In the genomic region with DNA sequence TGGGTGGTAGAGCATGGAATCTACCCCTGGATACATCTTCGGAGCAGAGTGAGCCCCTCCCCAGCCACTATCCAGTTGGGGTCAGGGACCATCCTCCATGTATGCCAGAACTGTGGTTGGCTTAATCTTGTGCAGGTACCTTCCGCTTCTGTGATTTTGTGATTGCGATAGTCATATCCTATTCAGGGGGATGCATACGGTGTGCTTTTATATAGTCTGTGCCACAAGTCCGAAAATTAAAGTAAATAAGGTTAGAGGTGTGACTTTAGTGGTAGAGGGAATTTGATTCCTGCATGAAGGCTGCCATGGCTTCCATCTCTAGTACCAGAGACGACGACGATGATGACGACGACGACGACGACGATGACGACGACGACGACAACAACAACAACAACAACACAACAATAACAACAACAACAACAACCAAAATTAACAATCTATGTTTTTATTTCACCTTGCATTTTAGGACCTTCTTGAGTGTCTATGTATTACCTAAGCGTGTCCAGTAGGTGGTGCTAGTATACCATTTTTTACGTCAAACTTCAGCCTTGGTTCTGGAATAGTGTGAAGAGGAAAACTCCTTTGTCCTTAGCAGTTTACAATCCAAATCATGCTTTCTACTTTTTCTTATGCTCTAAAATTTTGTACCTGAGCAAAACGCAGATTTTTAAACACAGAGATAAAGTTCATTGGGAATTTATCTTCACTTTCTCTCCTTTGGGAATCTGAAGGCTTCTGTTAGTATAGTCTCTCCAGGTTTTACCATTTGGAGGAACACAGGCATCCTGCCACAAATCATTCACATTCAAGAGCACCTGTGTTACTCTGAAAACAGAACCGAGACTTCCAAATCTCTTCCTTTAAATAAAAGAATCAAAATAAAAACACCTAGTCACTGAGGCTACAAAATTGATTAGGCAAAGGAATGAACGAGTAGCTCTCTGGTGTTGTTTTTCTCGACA, we compare ENCODE assay signal across 8 mouse cellular contexts.
DNase-seq lines count a peak whose midpoint lies in the region; ATAC-seq and TF ChIP-seq lines count a peak whose summit lies in the region.

No protein-coding gene starts in this region.

- H3K9ac ChIP-seq in liver, postnatal 0 days (replicated peaks): no peak overlapping the region
- no peak overlapping the region for H3K9ac ChIP-seq in forebrain, postnatal 0 days
- H3K9ac ChIP-seq in midbrain, embryonic 13.5 days (replicated peaks): no peak overlapping the region

- no peaks in the 10 kb centered on the region for H3K27me3 ChIP-seq in liver, postnatal 0 days (ENCODE audit: insufficient read depth, low read length)
- H3K27me3 ChIP-seq in forebrain, postnatal 0 days (ENCODE audit: insufficient read depth, low read length): no peaks in the 10 kb centered on the region
- H3K27me3 ChIP-seq in midbrain, embryonic 13.5 days: no peaks in the 10 kb centered on the region

- no peaks in the 10 kb centered on the region for H3K36me3 ChIP-seq in liver, postnatal 0 days (replicated peaks; ENCODE audit: insufficient read depth, low read length)
- no peaks in the 10 kb centered on the region for H3K36me3 ChIP-seq in forebrain, postnatal 0 days (ENCODE audit: insufficient read depth)
- no peaks in the 10 kb centered on the region for H3K36me3 ChIP-seq in midbrain, embryonic 13.5 days

- no peaks in the 10 kb centered on the region for H3K4me1 ChIP-seq in liver, postnatal 0 days (ENCODE audit: insufficient read depth)
- H3K4me1 ChIP-seq in forebrain, postnatal 0 days (ENCODE audit: insufficient read depth): no peaks in the 10 kb centered on the region
- no peaks in the 10 kb centered on the region for H3K4me1 ChIP-seq in midbrain, embryonic 13.5 days (replicated peaks)

- H3K4me3 ChIP-seq in liver, postnatal 0 days (ENCODE audit: low read depth, low read length): no peak overlapping the region
- no peak overlapping the region for H3K4me3 ChIP-seq in forebrain, postnatal 0 days (ENCODE audit: low read depth, low read length)
- no peak overlapping the region for H3K4me3 ChIP-seq in midbrain, embryonic 13.5 days (replicated peaks)

- 27% methylated on average over 24 of the region's 24 CpGs for WGBS in liver, postnatal 0 days (ENCODE audit: insufficient replicate concordance)
- WGBS in forebrain, postnatal 0 days: 31% methylated on average over 24 of the region's 24 CpGs
- 38% methylated on average over 24 of the region's 24 CpGs for WGBS in midbrain, embryonic 13.5 days

- no peak overlapping the region for H3K27ac ChIP-seq in liver, postnatal 0 days (ENCODE audit: low read depth)
- no peak overlapping the region for H3K27ac ChIP-seq in forebrain, postnatal 0 days (ENCODE audit: low read depth, low read length)
- no peak overlapping the region for H3K27ac ChIP-seq in midbrain, embryonic 13.5 days

- no peak for TF ChIP-seq EP300 in liver, postnatal 0 days (IDR thresholded peaks at IDR 0.05; ENCODE audit: low read depth)

- peak; percentile 79 for TF ChIP-seq CTCF in liver, postnatal 0 days (IDR thresholded peaks at IDR 0.05; ENCODE audit: low read depth)
- peak; percentile 85 for TF ChIP-seq CTCF in forebrain, postnatal 0 days (IDR thresholded peaks at IDR 0.05; ENCODE audit: low read depth)

- DNase-seq in cerebellum, adult 9-11 months: no peak
- DNase-seq in liver, postnatal 0 days: no peak
- DNase-seq in liver: no peak
- peak; percentile 86 for DNase-seq in forebrain, postnatal 0 days
- no peak for DNase-seq in testis, postnatal 14 days (ENCODE audit: low spot score)
- DNase-seq in urinary bladder, postnatal 10 days (ENCODE audit: low spot score): no peak

- ATAC-seq in cerebellum, adult (ENCODE audit: insufficient number of reproducible peaks, low FRiP score, low TSS enrichment): peak; percentile 15; the same call in 1 of the 2 replicates
- no peak for ATAC-seq in liver, postnatal 0 days
- peak; percentile 92 for ATAC-seq in forebrain, postnatal 0 days
- ATAC-seq in midbrain, embryonic 13.5 days: peak; percentile 80

- H3K9me3 ChIP-seq in liver, postnatal 0 days (ENCODE audit: low read length): no peaks in the 10 kb centered on the region
- H3K9me3 ChIP-seq in forebrain, postnatal 0 days (ENCODE audit: low read length): no peaks in the 10 kb centered on the region
- no peaks in the 10 kb centered on the region for H3K9me3 ChIP-seq in midbrain, embryonic 13.5 days

- no peak overlapping the region for H3K4me2 ChIP-seq in liver, postnatal 0 days (ENCODE audit: low read depth, low read length)
- no peak overlapping the region for H3K4me2 ChIP-seq in forebrain, postnatal 0 days (ENCODE audit: low read depth)
- no peak overlapping the region for H3K4me2 ChIP-seq in midbrain, embryonic 13.5 days (replicated peaks)
